Mouse (Mus musculus) cortical plate, adult 2 months (tissue): ENCODE results near the gene Plb1. TPM values are rescaled to one million over a fixed set of nuclear protein-coding genes. Genes with fewer than 3 reads are reported as not detected.

Experiments used
- H3K27ac ChIP-seq: fragments of 200-500 bp; 2 replicates; pipeline ENCODE4 v1.5.1; 2012; ENCODE audit warnings: low read length, control low read depth, inconsistent platforms; ENCODE audit not compliant: insufficient read depth
- H3K4me1 ChIP-seq: fragments of 200-500 bp; 2 replicates; pipeline ENCODE4 v1.6.1; 2011; ENCODE audit warnings: low read length; ENCODE audit not compliant: control insufficient read depth, insufficient read depth
- H3K4me3 ChIP-seq: fragments of 200-500 bp; 2 replicates; pipeline ENCODE4 v1.5.1; 2011; ENCODE audit warnings: mild to moderate bottlenecking, low read length, control low read depth; ENCODE audit not compliant: insufficient read depth
- CTCF ChIP-seq: fragments of 200-500 bp; IDR thresholded peaks from 2 replicates; pipeline ENCODE4 v1.5.1; 2011; ENCODE audit warnings: mild to moderate bottlenecking, control low read depth, low read length; ENCODE audit not compliant: insufficient read depth; ENCODE audit errors: extremely low read depth
- POLR2A ChIP-seq: fragments of 200-500 bp; IDR thresholded peaks from 2 replicates; pipeline ENCODE4 v1.6.1; 2011; ENCODE audit warnings: mild to moderate bottlenecking, low read length, control low read depth; ENCODE audit not compliant: insufficient read depth; ENCODE audit errors: extremely low read depth
- polyA plus RNA-seq: library from polyadenylated mRNA; depleted of rRNA; stranded (reverse); fragments of >200 nt; gene quantifications from 2 replicates; pipeline ENCODE4 v1.2.3, GENCODE M21; 2012

Plb1 gene
- polyA plus RNA-seq, 1 experiment, result 5.0 TPM

DNA sequence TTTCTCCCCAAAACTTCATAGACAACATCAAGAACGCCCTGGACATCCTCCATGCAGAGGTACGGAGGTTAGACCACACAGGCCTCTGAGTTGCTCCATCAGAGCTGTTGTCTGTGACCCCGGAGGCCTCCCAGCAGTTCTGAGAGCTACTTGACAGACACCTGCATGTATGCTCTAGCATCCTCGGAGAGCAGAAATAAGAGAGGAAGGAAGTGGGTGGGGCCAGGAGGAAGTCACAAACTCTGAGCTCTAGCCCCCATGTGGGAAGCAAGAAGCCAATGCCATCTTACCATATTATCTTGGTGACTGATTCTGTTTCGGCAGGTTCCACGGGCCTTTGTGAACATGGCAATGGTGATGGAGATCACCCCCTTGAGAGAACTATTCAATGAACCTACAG, 81.2 kb downstream of the Plb1 start:
- H3K4me1 ChIP-seq, result peaks cover 3% of the 10 kb centered on the region
- TF ChIP-seq CTCF, result no peak
- no peak for TF ChIP-seq POLR2A
- H3K4me3 ChIP-seq, result no peak overlapping the region

DNA sequence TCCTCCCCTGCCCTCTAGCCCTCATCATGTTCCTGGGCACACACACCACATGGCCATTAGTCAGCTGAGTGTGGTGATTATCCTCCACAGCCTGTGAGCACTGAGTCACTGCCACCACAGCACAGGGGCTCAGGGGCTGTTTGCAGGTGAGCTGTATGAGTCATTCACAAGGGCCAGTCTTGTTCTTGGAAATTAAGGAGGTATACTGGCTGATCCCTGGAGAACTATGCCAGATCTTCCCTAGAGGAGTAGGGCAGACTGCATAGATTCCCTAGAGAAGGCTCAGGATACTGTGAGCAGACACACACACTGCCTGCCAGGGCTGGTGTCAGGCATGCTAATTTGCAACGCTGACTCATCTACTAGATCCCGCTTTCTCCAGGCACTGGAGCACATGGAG, 82.2 kb downstream of the Plb1 start:
- no peak for TF ChIP-seq POLR2A
- no peak for TF ChIP-seq CTCF
- peaks cover 3% of the 10 kb centered on the region for H3K4me1 ChIP-seq

More for the DNA sequence above, 81.2 kb downstream of the Plb1 start:
- no peak overlapping the region for H3K27ac ChIP-seq

GRCm38 (mm10) chr5:32322146-32322811, 89.8 kb downstream of the Plb1 start:
- TF ChIP-seq POLR2A (no peak), CTCF (peak; percentile 79)
- Histone ChIP-seq H3K4me1 (no peaks in the 10 kb centered on the region), H3K4me3 (no peak overlapping the region), H3K27ac (no peak overlapping the region)

More for the DNA sequence above, 82.2 kb downstream of the Plb1 start:
- no peak overlapping the region for H3K27ac ChIP-seq
- no peak overlapping the region for H3K4me3 ChIP-seq

DNA sequence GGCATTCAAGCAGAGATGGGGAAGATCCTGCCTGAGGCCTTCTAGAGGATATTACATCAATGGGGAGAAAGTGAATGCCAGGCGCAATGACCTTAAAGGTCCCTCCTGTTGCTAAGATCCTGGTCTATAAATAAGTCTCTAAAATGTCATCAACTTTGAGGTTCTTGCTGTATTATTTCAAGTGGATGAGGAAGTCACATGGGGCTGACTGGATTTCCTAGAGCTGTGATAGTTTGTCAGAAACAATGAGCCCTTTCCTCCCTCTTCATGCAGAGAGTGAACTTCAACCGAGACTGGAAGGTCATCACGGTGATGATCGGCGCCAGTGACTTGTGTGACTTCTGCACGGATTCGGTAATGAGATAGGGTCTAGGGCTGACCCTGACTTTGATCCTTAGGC, 95.6 kb downstream of the Plb1 start:
- TF ChIP-seq POLR2A (no peak), CTCF (no peak)
- H3K4me3 ChIP-seq, result no peak overlapping the region
- H3K27ac ChIP-seq, result no peak overlapping the region
- no peaks in the 10 kb centered on the region for H3K4me1 ChIP-seq

GRCm38 (mm10) chr5:32332591-32332990, 100.1 kb downstream of the Plb1 start:
- Histone ChIP-seq H3K27ac (no peak overlapping the region), H3K4me1 (peaks cover 8% of the 10 kb centered on the region), H3K4me3 (no peak overlapping the region)
- TF ChIP-seq POLR2A, result no peak
- no peak for TF ChIP-seq CTCF

DNA sequence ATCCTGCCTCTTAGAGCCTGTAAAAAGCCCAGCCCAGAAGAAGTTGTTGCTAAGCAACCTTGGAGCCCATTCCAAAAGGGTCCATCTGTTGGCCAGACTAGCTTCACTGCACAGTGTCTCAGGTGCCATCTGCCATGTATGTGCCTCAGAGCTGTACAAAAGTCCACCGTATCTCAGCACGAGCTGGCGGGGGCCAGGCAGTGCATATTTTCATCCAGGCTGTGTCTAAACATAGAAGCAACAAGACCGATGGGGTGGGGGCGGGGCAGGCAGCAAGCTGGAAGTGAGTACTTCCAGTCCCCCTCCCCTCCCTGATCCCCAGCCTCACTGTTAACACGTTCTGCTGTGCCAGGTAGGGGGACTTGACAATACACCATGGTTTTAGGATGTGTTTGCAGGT, 102.7 kb downstream of the Plb1 start:
- no peak overlapping the region for H3K27ac ChIP-seq
- no peak overlapping the region for H3K4me3 ChIP-seq
- peaks cover 8% of the 10 kb centered on the region for H3K4me1 ChIP-seq
- TF ChIP-seq CTCF (no peak), POLR2A (no peak)

DNA sequence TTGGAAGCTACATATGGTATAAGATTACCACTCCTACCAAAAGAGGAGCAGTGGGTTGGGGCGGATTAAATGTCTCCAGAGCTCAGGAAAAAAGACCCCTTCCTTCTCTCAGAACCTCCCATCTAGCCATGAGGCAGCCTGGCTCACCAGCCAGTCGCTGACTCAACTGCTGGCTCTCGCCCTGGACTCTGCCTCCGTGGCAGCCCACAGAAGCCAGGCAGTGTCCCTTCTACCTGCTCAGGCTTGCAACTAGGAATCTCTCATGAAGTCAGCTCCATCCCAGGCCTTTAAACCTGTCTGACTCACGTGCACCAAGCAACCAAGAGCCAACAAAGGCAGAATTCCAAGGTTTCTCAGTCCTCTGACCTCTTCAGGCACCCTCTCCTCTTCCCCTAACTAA, 103.6 kb downstream of the Plb1 start:
- H3K27ac ChIP-seq, result no peak overlapping the region
- no peak for TF ChIP-seq POLR2A
- no peak for TF ChIP-seq CTCF
- peaks cover 8% of the 10 kb centered on the region for H3K4me1 ChIP-seq
- no peak overlapping the region for H3K4me3 ChIP-seq

DNA sequence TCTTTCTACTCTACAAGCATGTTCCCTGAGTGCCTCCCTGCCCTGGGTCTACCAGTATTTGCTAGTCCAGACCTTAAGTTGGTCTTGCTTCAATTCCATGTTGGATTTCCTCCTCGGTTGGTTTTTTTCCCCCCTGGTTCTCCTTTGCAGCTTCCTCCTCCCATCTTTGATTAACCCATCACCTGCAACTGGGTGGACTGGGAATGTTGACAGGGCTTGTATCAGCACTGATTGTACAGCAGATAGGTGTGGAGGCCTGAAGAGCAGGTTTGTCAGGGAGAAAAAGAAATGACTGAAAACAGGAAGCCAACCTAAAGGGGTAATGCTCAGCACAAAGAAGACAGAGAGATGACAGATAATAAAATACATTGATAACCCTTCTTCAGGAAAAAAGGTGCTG, 104.8 kb downstream of the Plb1 start:
- H3K27ac ChIP-seq, result no peak overlapping the region
- peaks cover 8% of the 10 kb centered on the region for H3K4me1 ChIP-seq
- H3K4me3 ChIP-seq, result no peak overlapping the region
- TF ChIP-seq CTCF (no peak), POLR2A (no peak)

DNA sequence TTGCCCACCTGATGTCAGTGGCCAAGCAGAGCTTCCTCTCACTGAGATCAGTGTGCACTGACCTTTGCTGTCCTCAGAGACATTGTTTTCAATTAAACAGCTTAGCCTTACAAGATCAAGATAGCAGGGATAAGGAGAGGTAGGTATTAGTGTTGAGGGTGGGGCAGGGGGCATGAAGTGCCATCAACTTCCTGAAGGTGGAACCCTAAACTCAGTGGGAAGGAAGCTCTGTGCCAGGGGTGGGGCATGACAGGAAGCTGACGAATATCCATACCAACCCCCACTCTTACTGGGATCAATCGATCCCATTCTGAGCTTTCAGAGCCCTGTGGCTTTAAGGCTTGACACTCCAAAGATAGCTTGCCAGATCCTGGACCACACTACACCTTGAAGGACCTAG, 105.8 kb downstream of the Plb1 start:
- Histone ChIP-seq H3K27ac (0 out of 2 replicates have a peak overlapping the region, but pooled peaks have one; percentile 17), H3K4me1 (peaks cover 8% of the 10 kb centered on the region), H3K4me3 (no peak overlapping the region)
- TF ChIP-seq CTCF, result peak; percentile 33
- TF ChIP-seq POLR2A, result no peak

DNA sequence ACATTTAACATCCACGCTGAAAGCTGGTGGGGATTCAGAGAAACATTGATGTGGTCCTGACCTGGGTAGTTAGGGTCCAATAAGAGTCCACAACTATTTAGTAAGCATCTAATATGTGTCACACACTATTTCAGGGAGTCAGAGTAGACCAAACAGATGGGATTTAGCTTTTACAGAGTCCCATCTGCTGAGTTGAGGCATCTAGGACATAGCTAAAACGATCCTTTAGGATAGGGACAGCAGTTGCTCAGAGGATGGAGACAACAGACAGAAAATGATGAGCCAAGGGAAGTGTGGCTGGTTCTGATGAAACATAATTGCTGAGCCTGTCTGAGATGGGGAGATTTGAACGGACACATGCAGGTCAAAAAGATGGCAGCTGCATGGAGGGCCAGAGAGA, 106.3 kb downstream of the Plb1 start:
- Histone ChIP-seq H3K27ac (0 out of 2 replicates have a peak overlapping the region, but pooled peaks have one; percentile 17), H3K4me3 (no peak overlapping the region), H3K4me1 (peaks cover 8% of the 10 kb centered on the region)
- no peak for TF ChIP-seq CTCF
- TF ChIP-seq POLR2A, result no peak

DNA sequence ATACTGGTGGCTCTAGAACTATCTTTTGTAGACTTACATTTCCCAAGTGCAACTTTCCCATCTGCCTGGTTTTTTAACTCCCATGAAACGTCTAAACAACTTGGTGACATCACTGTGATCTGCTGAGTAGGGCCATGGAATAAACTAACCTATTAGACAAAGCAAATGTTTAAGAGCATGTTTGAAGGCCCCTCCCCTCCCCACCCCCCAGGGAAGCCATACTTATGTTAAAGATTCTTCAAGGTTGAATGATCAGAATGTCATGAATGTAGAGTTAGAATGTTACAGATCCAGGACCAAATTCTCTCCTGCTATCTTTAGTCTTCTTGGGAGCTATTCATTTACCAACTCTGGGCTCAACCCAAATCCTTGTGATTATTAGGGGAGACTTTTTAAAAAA, 107.7 kb downstream of the Plb1 start:
- H3K27ac ChIP-seq, result no peak overlapping the region
- TF ChIP-seq CTCF (no peak), POLR2A (no peak)
- peaks cover 8% of the 10 kb centered on the region for H3K4me1 ChIP-seq
- no peak overlapping the region for H3K4me3 ChIP-seq
